Mouse (Mus musculus) brain, adult 2 months (tissue): Measurements from ENCODE around the gene Rxra.

Experiments used
- DNase-seq: peaks from one replicate; pipeline ENCODE4 v3.0.0; 2011; ENCODE audit warnings: low read depth, low spot score

The Rxra gene

DNA sequence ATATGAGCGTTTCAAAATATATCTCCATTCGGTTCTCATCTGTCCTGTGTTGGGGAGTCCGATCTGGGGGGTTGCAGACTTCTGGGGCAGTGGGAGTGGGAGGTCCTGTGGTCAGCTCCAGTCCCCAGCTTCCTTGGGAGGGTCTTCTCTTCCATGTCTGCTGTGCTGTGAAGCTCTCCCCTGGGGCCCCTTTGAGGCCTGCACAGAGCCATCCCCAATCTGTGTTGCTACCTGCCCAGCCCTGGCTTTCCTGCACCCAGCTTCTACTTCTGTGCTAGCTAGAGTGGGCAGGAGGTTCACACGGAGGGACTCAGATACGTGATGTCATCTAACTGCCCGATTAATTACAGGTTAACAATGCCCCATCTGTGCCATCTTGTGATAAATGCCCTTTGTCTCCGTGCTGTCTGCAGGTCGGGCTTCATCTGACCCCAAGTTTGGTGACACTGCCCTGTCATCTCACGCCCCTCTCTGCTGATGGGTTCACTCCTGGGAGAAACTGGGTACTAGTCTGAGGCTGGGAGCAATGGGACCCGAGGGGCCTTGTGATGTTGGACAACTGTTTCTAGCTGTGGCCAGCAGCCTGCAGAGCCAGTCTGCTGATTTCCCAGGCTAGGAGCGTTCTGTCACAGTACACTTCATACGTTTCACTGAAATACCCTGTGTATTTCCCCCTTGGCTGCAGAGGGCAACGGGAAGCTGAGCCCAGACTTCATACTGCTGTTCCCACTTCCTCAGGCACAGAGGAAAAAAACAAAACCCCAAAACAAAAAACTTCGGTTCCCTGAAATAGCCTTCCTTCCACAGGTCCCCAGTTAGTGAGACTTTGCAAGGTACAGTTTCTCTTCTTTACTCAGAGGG is 86.9 kb downstream of the Rxra start:
- DNase-seq, result no peak

DNA sequence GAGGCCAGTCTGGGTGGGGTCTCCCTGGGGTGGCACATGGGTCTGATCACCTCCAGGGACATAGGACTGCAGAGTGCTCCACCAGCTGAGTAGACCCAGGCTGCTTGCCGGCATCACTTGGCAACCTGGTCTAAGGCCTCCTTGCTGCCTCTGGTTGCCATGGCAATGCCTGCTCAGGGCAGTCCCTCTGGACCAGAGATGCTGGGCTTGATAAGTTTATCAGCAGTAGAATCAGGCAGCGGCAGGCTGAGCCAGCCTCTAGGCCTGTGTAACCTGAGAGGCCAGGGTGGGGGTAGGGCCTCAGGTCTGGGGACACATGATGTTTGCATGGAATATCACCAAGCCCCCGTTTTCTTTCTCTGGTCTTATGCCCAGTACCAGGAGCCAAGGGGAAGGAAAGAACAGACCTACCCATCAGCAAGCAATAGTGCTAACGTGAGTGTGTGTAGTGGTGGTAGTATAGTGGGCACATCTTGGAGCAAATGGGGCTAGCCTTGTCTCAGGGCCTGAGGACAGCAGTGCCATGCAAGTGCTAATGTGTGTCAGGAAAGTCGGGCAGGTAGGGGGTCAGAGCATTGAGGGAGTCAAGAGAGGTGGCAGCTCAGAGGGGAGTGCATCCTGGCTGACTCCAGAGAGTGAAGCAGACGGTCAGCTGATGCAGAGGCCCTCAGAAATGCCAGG is 88.2 kb downstream of the Rxra start:
- DNase-seq, result peak; percentile 57

GRCm38 (mm10) chr2:27764937-27765319 is 88.7 kb downstream of the Rxra start:
- DNase-seq, result peak; percentile 89

DNA sequence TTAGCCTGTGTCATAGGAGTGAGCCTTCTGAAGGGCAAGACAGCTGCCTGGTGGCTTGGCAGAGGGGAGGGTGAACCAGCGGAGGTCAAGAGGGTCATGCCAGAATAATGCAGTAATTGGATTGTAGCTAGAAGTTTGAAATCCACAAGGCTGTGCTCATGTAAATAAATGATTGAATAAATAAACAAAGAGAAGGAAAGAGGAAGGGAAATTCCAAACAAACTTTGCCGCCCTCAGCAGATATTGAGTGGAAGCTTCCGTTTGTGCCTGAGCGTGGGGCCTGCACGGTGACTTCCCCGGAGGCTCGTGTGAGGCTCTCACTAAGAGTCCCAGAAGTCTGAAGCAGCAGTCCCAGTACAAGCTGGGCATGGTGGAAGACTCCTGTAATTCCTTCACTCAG is 91.5 kb downstream of the Rxra start:
- DNase-seq, result no peak

- DNase-seq, result no peak
These were observed 93.5 kb downstream of the Rxra start for GRCm38 (mm10) chr2:27769701-27770100.

DNA sequence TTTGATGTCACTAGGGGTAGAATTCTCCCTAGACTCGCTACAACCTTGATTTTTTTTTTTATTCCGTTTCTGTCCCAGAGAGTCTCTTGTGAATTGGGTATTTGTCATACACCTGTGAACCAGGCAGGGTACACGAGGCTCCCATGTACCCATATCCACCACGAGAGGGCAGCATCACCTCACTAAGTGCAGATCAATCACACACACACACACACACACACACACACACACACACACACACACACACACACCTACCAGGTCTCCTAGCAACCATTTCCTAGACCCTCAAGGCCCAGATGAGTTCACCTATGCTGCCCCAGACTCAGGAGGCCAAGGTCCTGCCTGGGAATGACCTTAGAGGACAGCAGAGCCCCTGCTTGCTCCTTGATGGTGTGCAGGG is 94.0 kb downstream of the Rxra start:
- DNase-seq, result peak; percentile 88

GRCm38 (mm10) chr2:27771936-27772335 is 95.7 kb downstream of the Rxra start:
- DNase-seq, result peak; percentile 69

DNA sequence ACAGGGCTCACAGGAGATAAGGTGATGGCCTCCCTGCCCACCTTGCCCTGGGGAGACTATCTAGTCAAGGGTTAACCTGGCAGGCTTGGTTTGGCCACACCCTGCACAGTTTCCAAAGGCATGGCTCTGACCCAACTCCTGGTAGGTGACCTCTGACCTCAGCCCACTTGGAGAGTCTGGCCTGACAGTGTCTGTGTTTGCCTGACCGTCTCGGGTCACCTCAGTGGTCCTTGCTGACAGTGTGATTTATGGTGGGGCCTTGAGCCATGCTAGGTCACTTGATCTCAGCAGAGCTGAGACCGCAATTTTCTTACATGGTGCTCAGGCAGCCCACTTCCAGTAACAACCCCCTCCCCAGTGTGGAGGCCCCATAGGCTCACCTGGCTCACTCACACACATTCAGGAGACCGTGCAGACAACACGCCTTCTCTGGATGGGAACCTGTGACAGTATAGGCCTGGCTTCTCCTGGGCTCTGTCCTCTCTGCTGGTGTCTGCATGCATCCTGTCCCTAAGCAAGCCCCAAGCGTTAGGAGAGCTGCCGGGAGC is 96.7 kb downstream of the Rxra start:
- DNase-seq, result no peak

DNA sequence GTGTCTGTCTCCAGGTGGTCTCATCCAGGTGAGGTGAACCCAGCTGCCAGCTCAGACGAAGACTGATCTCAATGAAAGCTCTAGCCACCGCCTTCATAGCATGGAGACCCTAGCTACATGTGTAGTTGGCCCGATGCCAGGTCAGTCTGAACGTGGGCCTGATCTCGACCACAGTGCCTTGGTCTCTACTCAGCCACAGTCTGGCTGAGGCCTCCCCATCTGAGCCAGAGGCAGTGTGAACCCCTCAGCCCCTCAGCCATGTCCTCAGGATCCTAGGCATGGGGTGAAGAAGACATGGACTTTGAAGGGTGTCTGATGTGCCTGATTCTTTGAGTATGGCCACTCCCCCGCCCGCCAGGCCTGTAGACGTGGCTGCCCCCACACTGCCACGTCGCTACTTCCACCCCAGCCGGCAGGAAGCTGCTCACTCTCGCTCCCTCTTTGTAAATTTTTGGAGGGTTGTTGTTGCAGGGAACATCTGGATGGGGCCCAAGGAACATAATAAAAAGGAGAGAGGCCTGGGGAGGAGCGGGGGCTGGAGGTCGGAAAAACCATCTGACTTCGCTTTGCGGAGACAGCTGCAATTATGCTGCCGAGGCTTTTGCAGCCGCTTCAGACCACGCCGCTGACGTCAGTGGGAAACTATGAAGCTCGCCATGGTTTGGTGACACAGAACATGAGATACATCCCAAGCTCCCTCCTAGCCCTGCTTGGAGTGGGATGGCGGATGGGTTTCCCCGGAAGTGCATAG is 97.9 kb downstream of the Rxra start:
- DNase-seq, result peak; percentile 41

DNA sequence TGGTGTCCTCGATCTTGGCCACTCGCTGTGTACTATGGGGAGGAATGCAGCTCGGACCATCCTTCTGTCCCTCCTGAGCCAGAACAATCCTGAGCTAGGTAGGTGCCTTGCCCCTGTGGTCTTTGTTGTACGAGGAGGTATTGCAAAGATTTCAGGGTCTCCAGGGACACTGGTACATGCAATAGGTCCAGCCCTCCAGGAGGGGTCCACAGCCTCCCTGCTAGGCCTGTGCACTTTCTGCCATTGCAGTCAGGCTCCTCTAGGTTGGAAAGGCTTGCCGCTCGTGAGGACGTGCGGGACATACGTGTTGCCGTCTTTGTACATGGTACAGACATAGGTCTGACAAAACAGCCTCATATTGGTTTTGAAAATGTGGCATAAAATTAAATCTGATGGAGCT is 98.8 kb downstream of the Rxra start:
- no peak for DNase-seq

DNA sequence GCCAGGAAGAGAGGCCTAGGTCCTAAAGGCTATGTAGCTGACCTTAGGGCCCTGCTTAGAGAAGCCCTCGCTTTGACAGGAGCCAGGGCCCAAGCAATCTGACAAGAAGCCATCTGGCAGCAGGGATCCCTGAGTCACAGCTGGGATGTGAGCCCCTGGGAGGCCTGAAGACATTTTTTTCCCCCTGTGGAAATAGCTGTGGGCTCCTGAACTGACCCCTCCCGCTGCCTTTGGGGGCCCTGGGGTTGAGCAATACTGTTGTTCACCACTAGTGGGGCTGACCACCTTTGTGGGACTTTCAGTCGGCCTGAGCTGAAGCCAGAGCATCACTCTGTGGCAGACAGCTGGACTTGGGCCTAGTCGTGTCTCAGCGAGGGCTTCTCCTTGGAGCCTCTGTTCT is 99.4 kb downstream of the Rxra start:
- no peak for DNase-seq

DNA sequence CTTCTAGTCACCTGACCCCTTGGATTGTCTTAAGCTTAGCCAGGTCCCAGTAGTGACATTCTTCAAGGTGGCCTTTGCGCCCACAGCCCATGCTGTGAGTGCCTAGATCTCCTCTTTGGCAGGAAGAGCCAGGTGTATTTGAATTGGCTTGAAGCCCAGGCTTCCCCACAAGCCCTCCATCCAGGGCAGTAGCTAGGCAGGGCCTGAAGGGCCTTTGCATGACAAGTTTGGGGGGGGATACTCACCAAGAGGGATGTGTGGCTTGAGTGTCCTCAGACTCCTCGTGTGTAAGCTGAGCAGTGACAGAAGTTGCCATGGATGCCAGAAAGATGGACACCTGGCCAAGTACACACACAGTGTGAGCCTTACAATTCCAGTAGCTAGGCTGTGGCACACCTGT is 101.5 kb downstream of the Rxra start:
- DNase-seq, result no peak

DNA sequence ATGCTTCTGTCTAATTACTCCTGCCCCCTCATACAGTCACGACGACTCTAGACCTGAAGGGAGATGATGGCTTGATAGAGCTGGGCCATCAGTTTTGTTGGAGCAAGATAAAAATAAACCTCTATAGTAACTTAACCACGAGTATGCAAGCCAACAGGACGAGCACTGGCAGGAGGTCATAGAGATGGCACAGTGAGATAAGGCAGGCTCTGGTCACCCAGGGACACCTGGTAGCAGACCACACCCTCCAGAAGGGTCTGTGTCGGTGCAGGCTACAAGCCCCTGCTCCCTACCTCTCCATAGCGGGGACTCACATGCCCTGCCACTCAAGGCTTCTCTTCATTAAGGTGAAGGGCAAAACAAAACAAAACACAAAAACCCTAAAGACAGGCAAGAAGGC is 102.0 kb downstream of the Rxra start:
- DNase-seq, result no peak

DNA sequence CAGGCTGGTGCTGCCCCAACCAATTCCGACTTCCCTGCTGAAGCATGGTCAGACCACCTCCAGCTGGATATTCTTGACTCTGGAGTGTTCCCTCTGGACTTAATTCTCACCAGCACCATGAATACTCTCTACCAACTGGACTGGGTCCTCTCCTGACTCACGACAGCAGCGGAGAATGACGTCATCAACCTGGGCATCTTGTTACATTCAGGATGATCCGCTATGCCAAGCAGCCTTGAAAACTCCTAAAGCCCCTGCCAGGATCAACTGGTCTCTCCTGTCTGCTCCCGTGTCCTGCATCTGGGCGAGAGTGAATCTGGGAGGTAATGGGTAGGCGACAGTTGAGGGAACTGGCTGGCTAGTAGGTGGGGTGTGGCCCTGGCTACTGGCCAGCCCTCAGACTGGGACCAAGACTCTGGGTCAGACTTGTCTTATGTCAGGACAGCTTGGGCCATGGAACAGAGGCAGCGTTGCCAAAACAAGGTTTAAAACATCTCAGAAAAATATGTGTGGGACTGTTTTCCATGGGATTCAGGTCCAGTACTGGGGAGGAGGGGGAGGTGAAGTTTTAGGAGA is 103.1 kb downstream of the Rxra start:
- DNase-seq, result no peak

DNA sequence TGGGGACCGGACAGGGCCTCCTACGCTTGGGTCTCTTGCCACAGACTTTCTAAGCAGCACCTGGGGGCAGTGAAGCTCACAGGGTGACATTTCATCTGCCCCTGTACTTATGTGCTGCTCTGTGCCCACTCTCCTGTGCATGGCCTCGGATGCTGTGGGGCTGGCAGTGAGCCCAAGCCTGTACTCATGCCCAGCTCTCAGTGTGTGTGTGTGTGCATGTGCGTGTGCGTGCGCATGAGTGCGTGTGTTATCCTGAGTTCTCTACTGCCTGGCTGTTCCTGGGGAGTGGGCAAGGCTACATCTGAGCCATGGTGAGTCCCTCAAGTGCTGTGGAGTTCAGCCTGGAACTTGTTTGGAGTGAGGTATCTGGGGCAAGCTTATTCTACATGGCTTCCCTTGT is 103.9 kb downstream of the Rxra start:
- DNase-seq, result no peak

DNA sequence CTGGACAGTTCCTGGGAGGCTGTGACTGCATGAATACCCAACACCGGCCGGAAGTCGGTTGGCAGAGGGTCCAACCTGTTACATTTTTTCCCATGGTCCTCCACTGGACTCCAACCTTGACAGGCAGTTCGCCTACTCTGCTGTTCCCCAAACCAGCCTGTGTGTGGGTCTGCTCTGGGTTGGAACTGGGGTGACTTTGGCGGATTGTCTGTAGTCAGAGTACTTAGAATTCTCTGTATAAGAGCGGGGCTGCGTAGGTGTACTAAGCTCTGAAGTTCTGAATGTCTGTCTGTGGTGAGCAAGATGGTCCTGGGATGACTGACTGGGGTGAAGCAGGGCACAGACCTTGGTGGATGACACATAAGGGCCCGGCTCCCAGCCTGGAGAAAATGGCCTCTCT is 109.1 kb downstream of the Rxra start:
- peak; percentile 50 for DNase-seq

DNA sequence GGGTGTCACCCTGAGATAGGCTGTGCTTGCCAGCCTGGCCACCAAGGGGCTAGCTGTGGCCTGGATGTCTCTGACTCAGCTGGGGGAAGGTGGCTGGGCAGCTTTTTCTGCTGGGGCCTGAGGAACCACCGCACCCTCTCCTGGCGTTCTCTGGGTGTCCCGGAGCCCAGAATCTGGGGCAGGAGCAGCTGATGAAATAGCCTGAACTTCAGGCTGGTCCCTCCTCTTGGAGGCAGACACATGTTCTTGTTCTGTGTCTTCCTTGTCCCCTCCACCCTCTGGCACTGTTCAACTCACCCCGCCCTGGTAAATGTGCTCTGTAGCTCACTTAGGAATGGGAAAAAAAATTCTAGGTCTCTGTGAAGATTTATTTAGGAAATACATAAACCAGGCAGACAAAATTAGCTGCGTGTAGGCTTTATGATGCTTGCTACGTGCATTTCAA is 109.8 kb downstream of the Rxra start:
- peak; percentile 71 for DNase-seq

DNA sequence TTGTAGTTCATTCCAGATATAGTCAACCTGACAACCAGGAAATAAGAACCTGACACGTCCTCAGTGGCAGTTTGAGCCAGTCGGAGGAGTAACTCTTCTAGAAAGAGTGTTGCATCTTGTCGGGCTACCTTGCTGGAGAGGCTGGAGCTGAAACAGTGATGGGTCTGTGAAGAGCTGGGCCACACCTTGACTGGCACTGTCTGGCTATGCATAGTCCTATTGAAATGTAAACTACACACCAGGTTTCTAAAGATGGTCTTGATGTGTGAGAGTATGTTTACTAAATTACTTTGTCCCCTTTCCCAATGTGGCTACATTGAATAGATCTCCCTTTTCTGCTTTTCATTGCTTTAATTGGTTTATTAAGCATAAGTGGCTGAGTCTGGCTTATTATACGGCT is 115.3 kb downstream of the Rxra start:
- DNase-seq, result no peak

GRCm38 (mm10) chr2:27799018-27799417 is 122.8 kb downstream of the Rxra start:
- DNase-seq, result no peak

GRCm38 (mm10) chr2:27801041-27801440 is 124.8 kb downstream of the Rxra start:
- no peak for DNase-seq

- DNase-seq, result peak; percentile 75
These were observed 126.3 kb downstream of the Rxra start for GRCm38 (mm10) chr2:27802493-27802892.

DNA sequence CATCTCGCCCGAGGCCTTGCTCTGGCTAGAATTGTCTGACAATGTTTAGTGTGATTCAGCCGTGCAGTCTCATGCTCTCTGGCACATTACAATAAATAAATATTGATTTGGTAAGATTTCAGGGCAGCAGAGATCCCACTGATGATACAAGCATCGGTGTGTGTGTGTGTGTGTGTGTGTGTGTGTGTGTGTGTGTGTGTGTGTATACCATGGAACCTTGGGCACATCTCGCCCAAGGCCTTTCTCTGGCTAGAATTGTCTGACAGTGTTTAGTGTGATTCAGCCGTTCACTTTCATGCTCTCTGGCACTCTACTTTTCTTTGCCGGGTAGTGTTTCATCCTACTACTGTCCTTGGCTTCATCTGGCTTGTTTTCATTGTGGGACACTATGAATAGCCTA is 130.5 kb downstream of the Rxra start:
- DNase-seq, result no peak
